Mouse (Mus musculus) cerebellum, adult 9-10 months (tissue): ENCODE data around the gene Hist1h2ao.
"Not testable (repeated sequence)": the region's sequence is repeated elsewhere in the genome, so short reads cannot be mapped to it uniquely, and the experiment has no call there.

ENCODE experiments used
- DNase-seq: peaks from one replicate; pipeline ENCODE4 v3.0.0; 2022

The Hist1h2ao gene

GRCm38 (mm10) chr13:21811539-21811938 lies 1.3 kb downstream of the Hist1h2ao start, which contains the start of gene Hist1h4m:
Hist1h4m (plus strand) TSS chr13:21811746.
- DNase-seq, result peak; percentile 38

- DNase-seq, result not testable (repeated sequence)
Observed at GRCm38 (mm10) chr13:21812092-21812491, 1.8 kb downstream of the Hist1h2ao start.

- DNase-seq, result not testable (repeated sequence)
Observed at GRCm38 (mm10) chr13:21820082-21820890, 10.0 kb downstream of the Hist1h2ao start.

- DNase-seq, result no peak
Observed at GRCm38 (mm10) chr13:21828511-21828910, 18.2 kb downstream of the Hist1h2ao start.

- no peak for DNase-seq
Observed at GRCm38 (mm10) chr13:21830344-21830743, 20.1 kb downstream of the Hist1h2ao start.

- peak; percentile 47 for DNase-seq
Observed at GRCm38 (mm10) chr13:21831418-21832394, 21.4 kb downstream of the Hist1h2ao start, which contains the start of gene Hist1h4n. Hist1h4n (minus strand) TSS chr13:21832196.

- not testable (repeated sequence) for DNase-seq
Observed at GRCm38 (mm10) chr13:21833461-21833860, 23.2 kb downstream of the Hist1h2ao start, which contains the start of the genes Hist1h2ap and Hist1h2br. Hist1h2ap (minus strand) TSS chr13:21833507. Hist1h2br (plus strand) TSS chr13:21833743.

GRCm38 (mm10) chr13:21840508-21840907 lies 30.2 kb downstream of the Hist1h2ao start:
- DNase-seq, result not testable (repeated sequence)

- DNase-seq, result not testable (repeated sequence)
Observed at GRCm38 (mm10) chr13:21846356-21846755, 36.1 kb downstream of the Hist1h2ao start.

GRCm38 (mm10) chr13:21847883-21848282 lies 37.6 kb downstream of the Hist1h2ao start:
- DNase-seq, result no peak

GRCm38 (mm10) chr13:21850696-21851095 lies 40.4 kb downstream of the Hist1h2ao start:
- DNase-seq, result not testable (repeated sequence)

GRCm38 (mm10) chr13:21852215-21852945 lies 42.1 kb downstream of the Hist1h2ao start:
- no peak for DNase-seq

GRCm38 (mm10) chr13:21855146-21855545 lies 44.9 kb downstream of the Hist1h2ao start:
- peak; percentile 93 for DNase-seq

- DNase-seq, result peak; percentile 89
Observed at GRCm38 (mm10) chr13:21855698-21856162, 45.5 kb downstream of the Hist1h2ao start.
